Mouse (Mus musculus): ENCODE data around the gene Hist2h2ab.

DNA sequence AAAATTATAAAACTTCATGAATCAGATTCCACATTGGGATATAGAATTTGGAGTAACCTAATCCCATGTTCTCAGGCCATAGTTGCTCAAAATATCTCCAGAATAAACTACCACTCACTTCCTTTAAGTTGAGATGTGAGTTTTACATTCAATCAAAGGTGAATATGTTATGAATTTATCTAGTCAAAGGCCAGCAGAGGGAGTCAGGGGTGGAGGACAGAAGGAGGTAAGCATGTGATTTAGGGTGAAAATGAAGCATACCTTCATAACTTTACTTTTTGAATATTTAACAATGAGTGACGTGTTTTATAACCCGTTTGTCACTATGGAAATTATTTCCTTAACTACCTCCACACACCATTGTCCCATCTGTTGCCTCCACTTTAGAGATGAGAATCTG, 15.2 kb downstream of the Hist2h2ab start:
- TF ChIP-seq POLR2A (IDR thresholded peaks at IDR 0.05; ENCODE audit: extremely low read depth, insufficient read depth, low read length): no peak
- no peak for TF ChIP-seq CTCF (IDR thresholded peaks at IDR 0.05; ENCODE audit: extremely low read depth, insufficient read depth, low read length)
